In the genomic region with DNA sequence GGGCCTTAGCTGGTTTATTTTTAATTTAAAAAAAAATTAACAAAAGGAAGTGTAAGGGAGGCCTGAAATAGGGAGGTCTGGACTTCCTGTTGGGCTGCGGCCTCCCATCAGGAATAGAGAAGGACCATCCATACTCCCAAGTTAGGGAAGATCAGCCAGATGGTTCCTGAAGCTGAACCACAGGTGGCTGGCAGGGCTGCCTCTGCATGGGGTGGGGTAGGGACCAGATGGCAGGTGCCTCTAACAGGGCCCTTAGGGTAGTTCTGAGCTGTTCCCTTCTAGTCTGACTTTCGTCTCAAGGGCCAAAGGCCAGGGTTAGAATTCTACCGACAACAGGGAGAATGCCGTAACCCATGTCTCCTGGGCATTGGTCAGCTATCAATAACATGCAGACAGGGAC, we compare ENCODE assay signal across 8 mouse cellular contexts. TPM values are rescaled to one million over a fixed set of nuclear protein-coding genes. Genes with fewer than 3 reads are reported as not detected.
A peak's percentile ranks its signal among the peaks of the same experiment; 100 is the strongest.
DNase-seq lines count a peak whose midpoint lies in the region; ATAC-seq lines count a peak whose summit lies in the region.

No protein-coding gene starts in this region.

- H3K36me3 ChIP-seq in neural tube, embryonic 11.5 days (ENCODE audit: control insufficient read depth, insufficient read depth, low read length), result no peaks in the 10 kb centered on the region
- H3K36me3 ChIP-seq in limb, embryonic 10.5 days, result peaks cover 16% of the 10 kb centered on the region

- no peak for ATAC-seq in neural tube, embryonic 11.5 days (ENCODE audit: insufficient read depth, low FRiP score, low TSS enrichment)

- peaks cover 6% of the 10 kb centered on the region for H3K4me1 ChIP-seq in neural tube, embryonic 11.5 days (ENCODE audit: control insufficient read depth, insufficient read depth, low read length)
- H3K4me1 ChIP-seq in limb, embryonic 10.5 days, result peaks cover 19% of the 10 kb centered on the region

- no peak overlapping the region for H3K9ac ChIP-seq in neural tube, embryonic 11.5 days (ENCODE audit: low read length)

- H3K4me3 ChIP-seq in neural tube, embryonic 11.5 days (ENCODE audit: low read depth, low read length), result no peak overlapping the region
- peak overlapping the region; percentile 61 for H3K4me3 ChIP-seq in limb, embryonic 10.5 days

- H3K27me3 ChIP-seq in neural tube, embryonic 11.5 days (ENCODE audit: control insufficient read depth, insufficient read depth, low read length), result peaks cover 15% of the 10 kb centered on the region
- H3K27me3 ChIP-seq in limb, embryonic 10.5 days (ENCODE audit: low read depth, poor library complexity, severe bottlenecking), result peaks cover 44% of the 10 kb centered on the region

- no peak overlapping the region for H3K27ac ChIP-seq in neural tube, embryonic 11.5 days (ENCODE audit: low read depth, low read length)
- no peak overlapping the region for H3K27ac ChIP-seq in limb, embryonic 10.5 days

- intact Hi-C loops in heart, postnatal 25 days (cut with DNase I), result no loop called here

- WGBS in neural tube, embryonic 11.5 days, result 72% methylated on average over 4 of the region's 4 CpGs
- 82% methylated on average over 4 of the region's 4 CpGs for WGBS in limb, embryonic 10.5 days

- H3K4me2 ChIP-seq in neural tube, embryonic 11.5 days (ENCODE audit: low read depth), result peak overlapping the region; percentile 57

- peak; percentile 95 for DNase-seq in heart, adult 11 months
- DNase-seq in heart, postnatal 25 days (ENCODE audit: low spot score), result no peak
- no peak for DNase-seq in neural tube, embryonic 11.5 days (ENCODE audit: low spot score)
- DNase-seq in neural tube, embryonic 10.5 days (ENCODE audit: extremely low spot score, low spot score), result no peak
- DNase-seq in limb, embryonic 10.5 days (ENCODE audit: low spot score), result no peak
- DNase-seq in thymus, adult 18-20 months, result no peak
- no peak for DNase-seq in adrenal gland, postnatal 10 days
- no peak for DNase-seq in thymus, postnatal 14 days

- H3K9me3 ChIP-seq in neural tube, embryonic 11.5 days (ENCODE audit: control insufficient read depth, low read length), result no peaks in the 10 kb centered on the region
- no peaks in the 10 kb centered on the region for H3K9me3 ChIP-seq in limb, embryonic 10.5 days (replicated peaks)

RNA-seq across cellular contexts. Expression of a gene that starts 1.2 kb away (rescaled TPM):
- total RNA-seq in heart, postnatal 25 days (2021), result 10 to 100 TPM; 40.6 to 44.9 TPM
- 57.7 and 57.8 TPM in 2 replicates for polyA plus RNA-seq in neural tube, embryonic 11.5 days (2014; fragmentation: Nextera tagmentation; extraction: Ambion mirVana)
- polyA plus RNA-seq in limb, embryonic 10.5 days (2016; fragmentation: Nextera tagmentation; extraction: Ambion mirVana), result 24.4 and 35.0 TPM in 2 replicates
- 10 to 100 TPM; 42.7 to 43.6 TPM for total RNA-seq in adrenal gland, postnatal 10 days (2021)

RNA-seq across cellular contexts. Expression of a gene that starts 11.0 kb away (rescaled TPM):
- 10 to 100 TPM; 29.4 to 30.6 TPM for total RNA-seq in heart, postnatal 25 days (2021)
- polyA plus RNA-seq in neural tube, embryonic 11.5 days (2014; fragmentation: Nextera tagmentation; extraction: Ambion mirVana), result 0.31 and 0.42 TPM in 2 replicates
- 0.06 and 0.09 TPM in 2 replicates for polyA plus RNA-seq in limb, embryonic 10.5 days (2016; fragmentation: Nextera tagmentation; extraction: Ambion mirVana)
- total RNA-seq in adrenal gland, postnatal 10 days (2021), result 1 to 10 TPM in 1 of 2 experiments, under 1 TPM in 1; 0.66 to 1.5 TPM

RNA-seq across cellular contexts. Expression of a gene that starts 24.8 kb away (rescaled TPM):
- total RNA-seq in heart, postnatal 25 days (2021), result 100 to 1,000 TPM; 170 to 174 TPM
- polyA plus RNA-seq in neural tube, embryonic 11.5 days (2014; fragmentation: Nextera tagmentation; extraction: Ambion mirVana), result 37.4 and 37.6 TPM in 2 replicates
- polyA plus RNA-seq in limb, embryonic 10.5 days (2016; fragmentation: Nextera tagmentation; extraction: Ambion mirVana), result 43.0 and 52.8 TPM in 2 replicates
- total RNA-seq in adrenal gland, postnatal 10 days (2021), result 10 to 100 TPM; 63.4 to 81.0 TPM

RNA-seq across cellular contexts. Expression of a gene that starts 27.6 kb away (rescaled TPM):
- total RNA-seq in heart, postnatal 25 days (2021), result not detected
- 1.7 and 2.2 TPM in 2 replicates for polyA plus RNA-seq in neural tube, embryonic 11.5 days (2014; fragmentation: Nextera tagmentation; extraction: Ambion mirVana)
- polyA plus RNA-seq in limb, embryonic 10.5 days (2016; fragmentation: Nextera tagmentation; extraction: Ambion mirVana), result 1.2 and 1.5 TPM in 2 replicates
- under 1 TPM in 1 of 2 experiments, not detected in 1; 0.21 TPM for total RNA-seq in adrenal gland, postnatal 10 days (2021)

Comparison
In these comparisons a context has a peak if more than half of its experiments do, and no peak if none do; other contexts are left out.
1. RNA of a gene that starts 11.0 kb away (total RNA-seq): 29.4 to 30.6 TPM in heart, postnatal 25 days; 0.66 to 1.5 TPM in adrenal gland, postnatal 10 days; every median in the first group is over 10 times any median in the second.